ENCODE assay signal across 8 mouse cellular contexts in the genomic region with DNA sequence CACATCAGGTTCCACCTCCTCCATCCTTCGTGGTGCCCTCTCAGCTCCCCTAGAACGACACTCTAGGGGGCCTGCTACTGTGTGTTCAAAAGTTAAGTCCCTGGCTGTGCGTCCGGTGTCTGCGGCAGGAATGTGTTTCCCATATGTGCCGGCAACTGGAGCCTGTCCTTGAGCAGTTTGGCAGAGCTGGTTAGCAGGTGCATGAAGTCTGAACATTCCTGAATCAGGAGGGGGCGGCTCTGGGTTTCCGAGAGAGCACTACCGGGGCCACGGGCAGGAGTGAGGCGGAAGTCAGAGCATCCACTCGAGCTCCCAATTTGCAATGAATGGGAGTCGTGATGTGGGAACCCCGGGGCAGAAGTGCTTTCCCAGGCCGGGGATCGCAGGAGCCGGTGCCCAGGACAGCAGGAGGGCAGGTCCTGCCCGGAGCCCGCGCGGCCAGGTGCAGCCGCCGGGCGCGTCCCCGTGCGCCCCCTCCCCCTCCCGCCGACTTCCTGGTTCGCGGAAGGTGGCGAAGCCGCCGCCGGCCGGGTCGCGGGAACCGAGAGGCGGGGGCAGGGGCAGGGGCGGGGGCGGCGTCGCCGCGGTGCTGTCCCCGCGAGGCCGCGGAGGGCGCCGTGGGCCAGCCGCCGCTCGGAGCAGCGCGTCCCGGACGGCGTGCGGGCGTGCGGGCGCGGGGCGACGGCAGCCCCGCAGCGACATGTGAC. TPM values are rescaled to one million over a fixed set of nuclear protein-coding genes. Genes with fewer than 3 reads are reported as not detected.
A peak's percentile ranks its signal among the peaks of the same experiment; 100 is the strongest.
DNase-seq lines count a peak whose midpoint lies in the region; ATAC-seq and TF ChIP-seq lines count a peak whose summit lies in the region.

Gene Dennd1b (plus strand): TSS at position 275 of the 707 bp plus-strand sequence.

- H3K27me3 ChIP-seq in embryonic facial prominence, embryonic 13.5 days = no peaks in the 10 kb centered on the region
- H3K27me3 ChIP-seq in limb, embryonic 14.5 days (ENCODE audit: control insufficient read depth, insufficient read depth, low read length) = no peaks in the 10 kb centered on the region
- no peaks in the 10 kb centered on the region for H3K27me3 ChIP-seq in midbrain, embryonic 15.5 days (replicated peaks)
- H3K27me3 ChIP-seq in spleen, adult 2 months (ENCODE audit: control insufficient read depth, insufficient read depth, low read length) = no peaks in the 10 kb centered on the region

- H3K4me3 ChIP-seq in embryonic facial prominence, embryonic 13.5 days = peak within 1 kb of the TSS; percentile 82
- peak within 1 kb of the TSS; percentile 73 for H3K4me3 ChIP-seq in limb, embryonic 14.5 days (replicated peaks; ENCODE audit: low read length)
- peak within 1 kb of the TSS; percentile 80 for H3K4me3 ChIP-seq in midbrain, embryonic 15.5 days
- H3K4me3 ChIP-seq in spleen, adult 2 months (ENCODE audit: extremely low read depth, insufficient read depth, insufficient read length) = peak within 1 kb of the TSS; percentile 76

- peak within 1 kb of the TSS; percentile 91 for H3K9ac ChIP-seq in embryonic facial prominence, embryonic 13.5 days
- peak within 1 kb of the TSS; percentile 94 for H3K9ac ChIP-seq in limb, embryonic 14.5 days (ENCODE audit: low read depth, low read length, severe bottlenecking)
- peak within 1 kb of the TSS; percentile 82 for H3K9ac ChIP-seq in midbrain, embryonic 15.5 days

- peak; percentile 67 for ATAC-seq in embryonic facial prominence, embryonic 13.5 days (ENCODE audit: insufficient number of reproducible peaks, insufficient read depth, low FRiP score, low TSS enrichment, low read depth)
- ATAC-seq in limb, embryonic 14.5 days (ENCODE audit: low FRiP score, low read depth) = peak; percentile 80
- ATAC-seq in midbrain, embryonic 15.5 days (replicated peaks) = peak; percentile 89

- no peaks in the 10 kb centered on the region for H3K9me3 ChIP-seq in embryonic facial prominence, embryonic 13.5 days
- no peaks in the 10 kb centered on the region for H3K9me3 ChIP-seq in limb, embryonic 14.5 days (ENCODE audit: control insufficient read depth, low read length)
- no peaks in the 10 kb centered on the region for H3K9me3 ChIP-seq in midbrain, embryonic 15.5 days

- peak within 1 kb of the TSS; percentile 64 for H3K4me2 ChIP-seq in embryonic facial prominence, embryonic 13.5 days
- peak within 1 kb of the TSS; percentile 65 for H3K4me2 ChIP-seq in limb, embryonic 14.5 days (replicated peaks; ENCODE audit: low read depth, low read length, severe bottlenecking)
- H3K4me2 ChIP-seq in midbrain, embryonic 15.5 days = peak within 1 kb of the TSS; percentile 79

- TF ChIP-seq POLR2A in limb, embryonic 14.5 days (IDR thresholded peaks at IDR 0.05; ENCODE audit: borderline replicate concordance, extremely low read depth, insufficient read depth, insufficient read length) = no peak
- TF ChIP-seq POLR2A in spleen, adult 2 months (IDR thresholded peaks at IDR 0.05; ENCODE audit: low read depth, low read length) = peak; percentile 68

- no peak for TF ChIP-seq CTCF in spleen, adult 2 months (IDR thresholded peaks at IDR 0.05; ENCODE audit: extremely low read depth, insufficient read depth, insufficient read length, insufficient replicate concordance)

- H3K27ac ChIP-seq in embryonic facial prominence, embryonic 13.5 days = peak within 1 kb of the TSS; percentile 84
- peak within 1 kb of the TSS; percentile 79 for H3K27ac ChIP-seq in limb, embryonic 14.5 days (replicated peaks; ENCODE audit: low read depth, low read length)
- peak within 1 kb of the TSS; percentile 94 for H3K27ac ChIP-seq in midbrain, embryonic 15.5 days
- H3K27ac ChIP-seq in spleen, adult 2 months (ENCODE audit: insufficient read depth, low read length) = peak within 1 kb of the TSS; percentile 92

- WGBS in embryonic facial prominence, embryonic 13.5 days = under 1% methylated on average over 39 of the region's 69 CpGs
- WGBS in limb, embryonic 14.5 days = 0% methylated on average over 17 of the region's 69 CpGs
- under 1% methylated on average over 68 of the region's 69 CpGs for WGBS in midbrain, embryonic 15.5 days
- WGBS in spleen, adult 2 months = under 1% methylated on average over 55 of the region's 69 CpGs

- H3K4me1 ChIP-seq in embryonic facial prominence, embryonic 13.5 days = 0 out of 2 replicates have a peak, but pooled peaks cover 11% of the 10 kb centered on the region
- peaks cover 19% of the 10 kb centered on the region for H3K4me1 ChIP-seq in limb, embryonic 14.5 days (ENCODE audit: control insufficient read depth, insufficient read depth, low read length)
- H3K4me1 ChIP-seq in midbrain, embryonic 15.5 days = peaks cover 12% of the 10 kb centered on the region
- H3K4me1 ChIP-seq in spleen, adult 2 months (ENCODE audit: control insufficient read depth, insufficient read depth, insufficient read length) = peaks cover 12% of the 10 kb centered on the region; the same call in 1 of the 2 replicates

- H3K36me3 ChIP-seq in embryonic facial prominence, embryonic 13.5 days = no peaks in the 10 kb centered on the region
- H3K36me3 ChIP-seq in limb, embryonic 14.5 days (ENCODE audit: control insufficient read depth, insufficient read depth, low read length) = no peaks in the 10 kb centered on the region
- H3K36me3 ChIP-seq in midbrain, embryonic 15.5 days (replicated peaks) = 0 out of 2 replicates have a peak, but pooled peaks cover 4% of the 10 kb centered on the region
- H3K36me3 ChIP-seq in spleen, adult 2 months (ENCODE audit: control insufficient read depth, insufficient read depth, low read length) = no peaks in the 10 kb centered on the region

- DNase-seq in 3T3-L1 (ENCODE audit: low read depth, low spot score) = peak; percentile 64
- DNase-seq in adrenal gland, postnatal 14 days = peak; percentile 77
- peak; percentile 61 to 74 for DNase-seq in heart, adult 9 months (ENCODE audit: low spot score in 2 of 2)
- peak; percentile 78 for DNase-seq in kidney, adult 9 months
- DNase-seq in limb, embryonic 14.5 days (ENCODE audit: low spot score) = peak; percentile 70
- peak in 1 of 2 experiments; percentile 78 for DNase-seq in spleen, adult 2 months (ENCODE audit: low read depth in 1 of 2, low spot score in 2 of 2)

RNA-seq across cellular contexts. Expression of gene Dennd1b, which starts in this region (rescaled TPM):
- total RNA-seq in adrenal gland, postnatal 14 days (2021) = 19.3 and 23.7 TPM in 2 replicates
- polyA plus RNA-seq in embryonic facial prominence, embryonic 13.5 days (2015; fragmentation: Nextera tagmentation; extraction: Ambion mirVana) = 7.4 and 7.6 TPM in 2 replicates
- polyA plus RNA-seq in limb, embryonic 14.5 days (2012; rRNA removed) = 3.0 and 4.0 TPM in 2 replicates
- polyA plus RNA-seq in limb, embryonic 14.5 days (2014; fragmentation: Nextera tagmentation; extraction: Ambion mirVana) = 7.2 and 9.5 TPM in 2 replicates
- 11.9 and 12.7 TPM in 2 replicates for polyA plus RNA-seq in midbrain, embryonic 15.5 days (2015; fragmentation: Nextera tagmentation; extraction: Ambion mirVana)
- 11.8 and 13.2 TPM in 2 replicates for polyA plus RNA-seq in spleen, adult 2 months (2012; rRNA removed)
